Mouse (Mus musculus) embryonic fibroblast, embryonic 13.5 days (primary cell): ENCODE measurements around the gene Gimap8.

Experiments
- CTCF ChIP-seq: IDR thresholded peaks from 2 replicates; pipeline ENCODE4 v1.5.1; 2011; ENCODE audit warnings: mild to moderate bottlenecking, control low read depth, low read length, moderate library complexity, borderline replicate concordance; ENCODE audit not compliant: insufficient read depth
- POLR2A ChIP-seq: IDR thresholded peaks from 2 replicates; pipeline ENCODE4 v1.6.1; 2011; ENCODE audit warnings: low read depth, mild to moderate bottlenecking, control low read depth, low read length, moderate library complexity

GRCm38 (mm10) chr6:48697555-48697930 is 50.5 kb downstream of the Gimap8 start:
- TF ChIP-seq CTCF = no peak
- no peak for TF ChIP-seq POLR2A
